Mouse (Mus musculus) embryonic facial prominence, embryonic 13.5 days (tissue): ENCODE measurements at regions not wholly inside any gene's neighbourhood (a gene's known extent, or its start where the extent isn't known, plus 50 kb on each side); places are given as distances from the start of the nearest gene placed in this dataset.

Experiments
- ATAC-seq: fragments of 200-750 bp; cut with Nextera tagmentation; 2 replicates; pipeline ENCODE4 v1.8.0; 2017; ENCODE audit warnings: low read depth; ENCODE audit not compliant: insufficient number of reproducible peaks, insufficient read depth, low FRiP score, low TSS enrichment
- H3K27ac ChIP-seq: fragments of 300-500 bp; sonication (generic); 2 replicates; pipeline ENCODE4 v1.5.1; 2015; ENCODE audit warnings: moderate library complexity, mild to moderate bottlenecking, inconsistent platforms
- H3K27me3 ChIP-seq: fragments of 300-500 bp; sonication (generic); 2 replicates; pipeline ENCODE4 v1.6.1; 2015; ENCODE audit warnings: mild to moderate bottlenecking, inconsistent platforms
- H3K36me3 ChIP-seq: fragments of 300-500 bp; sonication (generic); 2 replicates; pipeline ENCODE4 v1.6.1; 2015; ENCODE audit warnings: mild to moderate bottlenecking, inconsistent platforms
- H3K4me1 ChIP-seq: fragments of 300-500 bp; sonication (generic); 2 replicates; pipeline ENCODE4 v1.6.1; 2015; ENCODE audit warnings: inconsistent platforms
- H3K4me2 ChIP-seq: fragments of 300-500 bp; sonication (generic); 2 replicates; pipeline ENCODE4 v1.6.1; 2015; ENCODE audit warnings: moderate library complexity, mild to moderate bottlenecking, inconsistent platforms
- H3K4me3 ChIP-seq: fragments of 300-500 bp; sonication (generic); 2 replicates; pipeline ENCODE4 v1.5.1; 2015; ENCODE audit warnings: mild to moderate bottlenecking, inconsistent platforms
- H3K9ac ChIP-seq: fragments of 300-500 bp; sonication (generic); 2 replicates; pipeline ENCODE4 v1.6.1; 2015; ENCODE audit warnings: mild to moderate bottlenecking, inconsistent platforms
- H3K9me3 ChIP-seq: fragments of 300-500 bp; sonication (generic); 2 replicates; pipeline ENCODE4 v1.6.1; 2016; ENCODE audit warnings: inconsistent platforms
- WGBS: fragments of 180-500 bp; shearing (Covaris S2); methylation state at CpG from one replicate; pipeline ENCODE4 v1.1.7; 2015; ENCODE audit warnings: mixed read lengths; 5-methylcytosine and 5-hydroxymethylcytosine counted together

- Histone ChIP-seq H3K4me3 (no peak overlapping the region), H3K27me3 (no peaks in the 10 kb centered on the region), H3K4me1 (0 out of 2 replicates have a peak, but pooled peaks cover 3% of the 10 kb centered on the region), H3K9ac (no peak overlapping the region), H3K36me3 (no peaks in the 10 kb centered on the region), H3K27ac (no peak overlapping the region), H3K9me3 (no peaks in the 10 kb centered on the region), H3K4me2 (no peak overlapping the region)
- no peak for ATAC-seq
Measured at GRCm38 (mm10) chr15:61127130-61127529, 204.3 kb upstream of the A1bg start.

DNA sequence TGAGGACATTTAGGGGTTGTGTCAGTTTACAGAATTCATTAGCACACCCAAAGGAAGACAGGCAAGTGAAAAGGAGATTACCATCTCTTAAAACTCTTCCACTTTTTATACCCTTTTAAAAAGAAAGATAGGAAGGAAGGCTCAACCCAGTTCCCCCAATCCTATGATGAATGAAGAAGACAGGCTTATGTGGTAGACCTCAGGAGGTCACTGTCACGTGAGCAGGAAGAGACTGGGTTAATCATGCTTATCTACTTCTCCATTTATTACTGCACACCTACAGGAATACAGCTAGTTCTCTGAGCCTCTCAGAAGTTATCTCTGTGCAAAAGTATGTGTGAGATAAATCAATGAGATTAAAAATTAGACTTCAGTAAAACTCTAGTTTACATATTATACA is 194.1 kb upstream of the A1bg start:
- Histone ChIP-seq H3K27me3 (no peaks in the 10 kb centered on the region), H3K4me2 (no peak overlapping the region), H3K9ac (no peak overlapping the region), H3K27ac (no peak overlapping the region), H3K4me3 (no peak overlapping the region), H3K9me3 (no peaks in the 10 kb centered on the region), H3K4me1 (no peaks in the 10 kb centered on the region), H3K36me3 (no peaks in the 10 kb centered on the region)
- no peak for ATAC-seq
- WGBS, result 60% methylated on average over 1 of the region's 1 CpGs

DNA sequence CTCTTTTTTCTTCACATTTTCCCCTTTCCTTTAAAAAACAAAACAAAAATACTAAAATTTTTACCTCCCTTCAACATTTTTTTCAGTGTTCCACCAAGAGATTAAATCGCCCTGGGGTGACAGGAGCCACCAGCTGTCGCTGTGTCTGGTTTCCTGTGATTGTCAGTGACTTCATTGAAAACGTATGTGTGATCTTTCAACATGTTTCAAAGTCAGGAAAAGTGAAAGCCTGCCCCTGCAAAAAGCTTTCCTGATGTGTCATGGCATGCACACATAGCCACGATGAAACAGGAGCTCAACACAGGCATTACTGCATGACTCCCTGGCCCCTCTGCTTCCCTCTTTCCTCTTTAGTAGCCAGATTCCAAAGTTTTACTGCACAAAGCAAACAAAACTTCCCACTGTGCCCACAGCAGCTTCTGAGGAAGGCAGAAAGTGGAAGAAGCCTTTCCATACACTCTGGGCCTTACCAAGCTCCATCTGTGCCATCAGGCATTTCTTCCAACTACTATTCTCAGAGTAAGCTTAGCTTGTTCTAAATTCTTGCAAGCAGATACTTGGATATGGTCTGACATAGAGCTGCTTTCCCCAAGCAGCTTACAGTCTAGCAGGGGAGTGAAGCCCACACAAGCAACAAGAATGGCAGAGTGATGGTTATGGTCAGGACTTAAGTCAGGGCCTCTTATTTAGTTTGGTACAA is 186.8 kb upstream of the A1bg start:
- ATAC-seq, result no peak
- no peaks in the 10 kb centered on the region for H3K9me3 ChIP-seq
- H3K9ac ChIP-seq, result no peak overlapping the region
- no peak overlapping the region for H3K4me2 ChIP-seq
- peak overlapping the region; percentile 74 for H3K27ac ChIP-seq
- WGBS, result 4% methylated on average over 4 of the region's 4 CpGs
- no peaks in the 10 kb centered on the region for H3K36me3 ChIP-seq
- no peaks in the 10 kb centered on the region for H3K27me3 ChIP-seq
- H3K4me1 ChIP-seq, result peaks cover 14% of the 10 kb centered on the region
- no peak overlapping the region for H3K4me3 ChIP-seq

GRCm38 (mm10) chr15:61108957-61109356 is 186.1 kb upstream of the A1bg start:
- Histone ChIP-seq H3K9ac (no peak overlapping the region), H3K27me3 (no peaks in the 10 kb centered on the region), H3K4me2 (no peak overlapping the region), H3K4me3 (no peak overlapping the region), H3K9me3 (no peaks in the 10 kb centered on the region), H3K4me1 (peaks cover 14% of the 10 kb centered on the region), H3K27ac (peak overlapping the region; percentile 74), H3K36me3 (no peaks in the 10 kb centered on the region)
- 28% methylated on average over 2 of the region's 2 CpGs for WGBS
- ATAC-seq, result no peak

DNA sequence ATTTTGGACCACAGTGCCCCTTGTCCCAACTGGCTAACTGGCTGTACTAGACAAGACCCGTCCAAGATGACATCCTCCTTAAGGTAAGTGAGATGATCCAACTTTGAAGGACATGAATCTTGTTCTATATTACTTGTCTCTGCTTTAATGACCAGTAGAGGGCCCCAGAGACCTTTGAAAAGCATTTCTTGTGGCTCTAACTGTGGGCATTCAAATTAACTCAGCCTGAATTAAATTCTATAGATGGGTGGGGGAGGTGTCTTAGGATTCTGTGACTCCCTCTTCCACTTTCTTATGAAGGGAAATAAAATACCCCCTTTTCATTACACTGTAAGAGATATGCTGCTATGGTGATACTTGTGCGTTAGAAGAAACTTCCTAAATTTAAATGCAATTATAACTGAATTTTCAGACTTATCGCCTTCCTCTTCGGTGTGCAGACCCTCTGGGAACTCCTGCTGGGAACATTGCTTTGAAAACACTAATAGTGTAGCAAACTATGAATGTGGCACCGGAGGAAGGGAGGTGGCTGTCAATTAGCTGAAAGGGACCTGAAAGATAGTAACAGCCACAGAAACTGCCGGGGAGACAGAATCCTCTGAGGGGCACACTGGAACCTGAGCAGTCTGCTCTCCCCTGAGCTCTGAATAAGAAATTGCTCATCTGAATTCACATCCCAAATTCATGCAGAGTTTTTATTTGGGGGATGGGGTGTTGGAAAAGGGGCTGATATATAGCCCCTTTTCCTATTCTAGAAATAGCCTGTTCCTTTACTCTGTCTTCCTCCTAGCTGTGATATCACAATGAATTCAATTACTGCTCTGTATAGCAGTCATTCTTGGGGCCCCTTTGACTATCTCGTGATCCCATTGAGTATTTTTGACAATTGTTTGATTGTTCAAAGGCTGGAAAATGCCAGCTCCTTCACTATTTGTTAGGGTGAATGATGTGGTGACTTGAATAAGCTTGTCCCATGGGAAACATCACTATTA is 179.9 kb upstream of the A1bg start:
- Histone ChIP-seq H3K27me3 (no peaks in the 10 kb centered on the region), H3K9me3 (no peaks in the 10 kb centered on the region), H3K4me2 (no peak overlapping the region), H3K4me1 (peaks cover 3% of the 10 kb centered on the region; the same call in 1 of the 2 replicates), H3K27ac (no peak overlapping the region), H3K36me3 (no peaks in the 10 kb centered on the region), H3K4me3 (no peak overlapping the region), H3K9ac (no peak overlapping the region)
- 27% methylated on average over 7 of the region's 7 CpGs for WGBS
- ATAC-seq, result no peak

- 68% methylated on average over 4 of the region's 4 CpGs for WGBS
Measured at GRCm38 (mm10) chr15:61100807-61101206, 178.0 kb upstream of the A1bg start.

GRCm38 (mm10) chr15:61098968-61099367 is 176.2 kb upstream of the A1bg start:
- no peak for ATAC-seq
- Histone ChIP-seq H3K4me2 (no peak overlapping the region), H3K4me3 (no peak overlapping the region), H3K27me3 (no peaks in the 10 kb centered on the region), H3K4me1 (peaks cover 3% of the 10 kb centered on the region; the same call in 1 of the 2 replicates), H3K36me3 (no peaks in the 10 kb centered on the region), H3K27ac (no peak overlapping the region), H3K9ac (no peak overlapping the region), H3K9me3 (no peaks in the 10 kb centered on the region)
- WGBS, result 20% methylated on average over 1 of the region's 1 CpGs

More at GRCm38 (mm10) chr15:61100807-61101206, 178.0 kb upstream of the A1bg start:
- Histone ChIP-seq H3K27me3 (no peaks in the 10 kb centered on the region), H3K4me3 (no peak overlapping the region), H3K9ac (no peak overlapping the region), H3K9me3 (no peaks in the 10 kb centered on the region), H3K27ac (no peak overlapping the region), H3K4me2 (no peak overlapping the region), H3K36me3 (no peaks in the 10 kb centered on the region), H3K4me1 (peaks cover 3% of the 10 kb centered on the region; the same call in 1 of the 2 replicates)
- no peak for ATAC-seq

DNA sequence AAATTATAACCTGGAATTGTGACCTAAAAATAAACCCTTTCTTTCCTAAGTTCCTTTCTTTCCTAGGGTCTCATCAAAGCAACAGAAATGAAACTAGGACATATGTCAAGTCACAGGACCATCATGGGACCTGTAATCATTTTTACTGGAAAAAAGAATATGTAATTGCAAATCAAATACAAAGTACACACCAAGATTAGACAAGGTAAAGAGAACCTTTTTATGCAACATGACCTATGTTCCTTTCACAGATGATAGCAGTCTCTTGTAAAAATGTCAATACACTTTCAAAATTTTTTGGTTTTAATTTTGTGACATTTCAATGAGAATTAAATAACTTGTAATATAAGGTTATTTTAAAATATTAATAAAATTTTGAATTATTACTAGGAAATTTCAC is 175.7 kb upstream of the A1bg start:
- Histone ChIP-seq H3K27me3 (no peaks in the 10 kb centered on the region), H3K36me3 (no peaks in the 10 kb centered on the region), H3K9me3 (no peaks in the 10 kb centered on the region), H3K27ac (no peak overlapping the region), H3K9ac (no peak overlapping the region), H3K4me3 (no peak overlapping the region), H3K4me2 (no peak overlapping the region), H3K4me1 (peaks cover 3% of the 10 kb centered on the region; the same call in 1 of the 2 replicates)
- ATAC-seq, result no peak

DNA sequence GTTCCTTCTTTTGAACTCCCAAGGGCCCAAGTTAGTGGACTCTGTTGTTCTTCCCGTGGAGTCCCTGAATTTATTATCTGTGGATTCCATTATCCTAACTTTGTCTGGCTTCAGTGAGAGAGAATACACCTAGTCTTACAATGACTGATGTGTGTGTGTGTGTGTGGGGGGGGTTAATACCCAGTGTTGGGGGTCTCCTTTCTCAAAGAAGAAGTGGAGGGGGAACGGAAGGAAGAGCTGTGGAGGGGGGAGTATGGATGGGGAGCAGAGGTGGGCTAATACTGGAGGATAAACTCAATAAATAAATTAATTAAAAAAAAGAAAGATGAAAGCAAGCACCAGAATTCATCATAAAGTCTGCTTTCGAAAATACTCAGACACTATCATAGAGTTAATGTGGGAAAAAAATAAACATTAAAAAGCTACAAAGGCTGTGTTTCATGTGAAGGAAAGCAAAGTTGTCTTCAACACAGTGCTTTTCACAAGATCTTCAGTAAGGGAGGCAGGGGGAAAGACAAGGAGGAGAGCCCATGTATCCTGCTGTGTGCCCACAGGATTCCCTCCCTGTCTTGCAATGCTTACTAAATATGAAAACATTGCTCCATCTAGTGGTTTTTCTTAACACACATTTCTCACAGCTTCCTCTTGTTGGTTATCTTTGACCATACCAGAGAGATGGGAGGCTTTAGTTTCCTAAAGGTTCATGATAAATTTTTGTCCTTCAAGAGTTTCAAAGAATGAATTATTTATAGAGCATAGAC is 173.4 kb upstream of the A1bg start:
- WGBS, result 64% methylated on average over 3 of the region's 3 CpGs
- no peak for ATAC-seq
- Histone ChIP-seq H3K9me3 (no peaks in the 10 kb centered on the region), H3K27ac (no peak overlapping the region), H3K27me3 (no peaks in the 10 kb centered on the region), H3K9ac (no peak overlapping the region), H3K4me3 (no peak overlapping the region), H3K36me3 (no peaks in the 10 kb centered on the region), H3K4me2 (no peak overlapping the region), H3K4me1 (no peaks in the 10 kb centered on the region)

GRCm38 (mm10) chr15:61055017-61055609 is 132.3 kb upstream of the A1bg start:
- H3K9ac ChIP-seq, result no peak overlapping the region
- no peak overlapping the region for H3K27ac ChIP-seq
- 56% methylated on average over 7 of the region's 7 CpGs for WGBS
- no peaks in the 10 kb centered on the region for H3K4me1 ChIP-seq
- no peak for ATAC-seq
- H3K36me3 ChIP-seq, result no peaks in the 10 kb centered on the region
- no peak overlapping the region for H3K4me3 ChIP-seq
- H3K4me2 ChIP-seq, result no peak overlapping the region
- no peaks in the 10 kb centered on the region for H3K9me3 ChIP-seq
- no peaks in the 10 kb centered on the region for H3K27me3 ChIP-seq

- no peak overlapping the region for H3K27ac ChIP-seq
- H3K4me2 ChIP-seq, result no peak overlapping the region
Measured at GRCm38 (mm10) chr15:61051363-61051762, 128.6 kb upstream of the A1bg start.

More at GRCm38 (mm10) chr15:61051363-61051762, 128.6 kb upstream of the A1bg start:
- Histone ChIP-seq H3K4me3 (no peak overlapping the region), H3K9me3 (no peaks in the 10 kb centered on the region), H3K9ac (no peak overlapping the region), H3K4me1 (no peaks in the 10 kb centered on the region), H3K27me3 (no peaks in the 10 kb centered on the region), H3K36me3 (no peaks in the 10 kb centered on the region)
- WGBS, result 83% methylated on average over 4 of the region's 4 CpGs
- no peak for ATAC-seq
